21 mouse cellular contexts compared by ENCODE assay signal in genomic region chr2:35067117-35067516, GRCm38 (mm10). TPM values are rescaled to one million over a fixed set of nuclear protein-coding genes. Genes with fewer than 3 reads are reported as not detected.
"Had no signal": no experiment of that assay in that cellular context is flagged by ENCODE, and none has a peak within 500 bp of the region (broad histone marks: within the 10 kb centered on the region; RNA-seq: fewer than 3 reads in every experiment).

No protein-coding gene starts in this region.

- H3K36me3 ChIP-seq: neural tube, embryonic 12.5 days; neural tube, embryonic 13.5 days; neural tube, embryonic 15.5 days; stomach, embryonic 15.5 days had no signal

- H3K9me3 ChIP-seq: neural tube, embryonic 12.5 days; neural tube, embryonic 13.5 days; neural tube, embryonic 15.5 days; stomach, embryonic 15.5 days had no signal

- H3K27me3 ChIP-seq: neural tube, embryonic 12.5 days; neural tube, embryonic 13.5 days; neural tube, embryonic 15.5 days; stomach, embryonic 15.5 days had no signal

- H3K4me3 ChIP-seq: neural tube, embryonic 12.5 days; neural tube, embryonic 13.5 days; neural tube, embryonic 15.5 days; stomach, embryonic 15.5 days had no signal

- H3K27ac ChIP-seq: neural tube, embryonic 12.5 days; neural tube, embryonic 13.5 days; neural tube, embryonic 15.5 days; stomach, embryonic 15.5 days; stomach, postnatal 0 days had no signal

- H3K4me2 ChIP-seq: neural tube, embryonic 12.5 days; neural tube, embryonic 13.5 days; neural tube, embryonic 15.5 days; stomach, embryonic 15.5 days had no signal

- DNase-seq: retina, postnatal 1 day; right cerebral cortex, adult 18-20 months; right cerebral cortex, postnatal 14 days; right cerebral cortex, postnatal 25 days; right cerebral cortex, postnatal 4 days; spleen, adult 18-20 months; thymus, adult 18-20 months; thymus, adult 2 months; thymus, postnatal 14 days; thymus, postnatal 25 days; thymus, postnatal 36 days; thymus, postnatal 4 days had no signal

- H3K4me1 ChIP-seq: neural tube, embryonic 12.5 days; neural tube, embryonic 13.5 days; neural tube, embryonic 15.5 days; stomach, embryonic 15.5 days had no signal

- H3K9ac ChIP-seq: neural tube, embryonic 12.5 days; neural tube, embryonic 13.5 days; neural tube, embryonic 15.5 days; stomach, embryonic 15.5 days had no signal

RNA-seq across cellular contexts. Expression of gene Hc, which starts 5.9 kb away (rescaled TPM):
- total RNA-seq: neutrophil, adult 5-6 weeks had no signal
- polyA plus RNA-seq: neural tube, embryonic 13.5 days; small intestine, adult 2 months; spleen, adult 2 months; stomach, embryonic 14.5 days had no signal
